Mouse (Mus musculus) liver, adult 2 months (tissue): Measurements from ENCODE around the gene Nxn. TPM values are rescaled to one million over a fixed set of nuclear protein-coding genes. Genes with fewer than 3 reads are reported as not detected.

Experiments
- DNase-seq: peaks from one replicate; pipeline ENCODE4 v3.0.0-alpha.2; 2011; ENCODE audit warnings: low read depth, low spot score; ENCODE audit errors: extremely low read depth
- H3K27ac ChIP-seq: fragments of 200-500 bp; replicated peaks from 2 replicates; pipeline ENCODE4 v1.5.1; 2012; ENCODE audit warnings: low read depth, mild to moderate bottlenecking, control low read depth, inconsistent platforms, low read length; ENCODE audit not compliant: insufficient read depth
- H3K27me3 ChIP-seq: fragments of 200-500 bp; 2 replicates; pipeline ENCODE4 v1.6.1; 2012; ENCODE audit warnings: mild to moderate bottlenecking, moderate library complexity, low read length, inconsistent platforms; ENCODE audit not compliant: control insufficient read depth, insufficient read depth
- H3K36me3 ChIP-seq: fragments of 200-500 bp; 2 replicates; pipeline ENCODE4 v1.6.1; 2012; ENCODE audit warnings: low read length, inconsistent platforms; ENCODE audit not compliant: control insufficient read depth, insufficient read depth
- H3K4me1 ChIP-seq: fragments of 200-500 bp; 2 replicates; pipeline ENCODE4 v1.6.1; 2011; ENCODE audit warnings: low read length; ENCODE audit not compliant: control insufficient read depth, insufficient read depth
- H3K4me3 ChIP-seq: fragments of 200-500 bp; 2 replicates; pipeline ENCODE4 v1.5.1; 2011; ENCODE audit warnings: low read depth, mild to moderate bottlenecking, control low read depth, low read length, moderate library complexity; ENCODE audit not compliant: insufficient read depth
- H3K79me2 ChIP-seq: fragments of 200-500 bp; 2 replicates; pipeline ENCODE4 v1.6.1; 2012; ENCODE audit warnings: inconsistent platforms, mild to moderate bottlenecking, low read length, moderate library complexity; ENCODE audit not compliant: control insufficient read depth, insufficient read depth
- H3K9ac ChIP-seq: fragments of 200-500 bp; 2 replicates; pipeline ENCODE4 v1.6.1; 2012; ENCODE audit warnings: low read depth, mild to moderate bottlenecking, control low read depth, inconsistent platforms, low read length
- CTCF ChIP-seq: fragments of 200-500 bp; IDR thresholded peaks from 2 replicates; pipeline ENCODE4 v1.5.1; 2011; ENCODE audit warnings: low read depth, low read length, control low read depth
- POLR2A ChIP-seq: fragments of 200-500 bp; IDR thresholded peaks from 2 replicates; pipeline ENCODE4 v1.6.1; 2011; ENCODE audit warnings: low read length, control low read depth; ENCODE audit not compliant: insufficient read depth; ENCODE audit errors: extremely low read depth
- WGBS: fragments of 180-500 bp; shearing (Covaris S2); methylation state at CpG from one replicate; pipeline ENCODE4 v1.1.7; 2018; 5-methylcytosine and 5-hydroxymethylcytosine counted together
- polyA plus RNA-seq: library from polyadenylated mRNA; depleted of rRNA; stranded (reverse); fragments of >200 nt; gene quantifications from 2 replicates; pipeline ENCODE4 v1.2.3, GENCODE M21; 2012
- total RNA-seq: library from RNA; depleted of rRNA; stranded (reverse); fragments of >200 nt; gene quantifications from 2 replicates; pipeline ENCODE4 v1.2.3, GENCODE M21; 2014

Gene Nxn
- total and polyA plus RNA-seq, 2 experiments: 1.0 to 1.6 TPM

- WGBS: 72% methylated on average over 10 of the region's 11 CpGs
- Histone ChIP-seq H3K27me3 (no peaks in the 10 kb centered on the region), H3K36me3 (no peaks in the 10 kb centered on the region), H3K4me1 (no peaks in the 10 kb centered on the region), H3K9ac (no peak overlapping the region), H3K27ac (no peak overlapping the region), H3K79me2 (no peaks in the 10 kb centered on the region), H3K4me3 (no peak overlapping the region)
- no peak for DNase-seq
- TF ChIP-seq CTCF (no peak), POLR2A (no peak)
Observed at GRCm38 (mm10) chr11:76303368-76303767, 95.6 kb downstream of the Nxn start.

- H3K36me3 ChIP-seq: no peaks in the 10 kb centered on the region
- H3K27me3 ChIP-seq: no peaks in the 10 kb centered on the region
- H3K4me1 ChIP-seq: no peaks in the 10 kb centered on the region
- no peak overlapping the region for H3K27ac ChIP-seq
- 91% methylated on average over 5 of the region's 5 CpGs for WGBS
- DNase-seq: no peak
- TF ChIP-seq POLR2A (no peak), CTCF (no peak)
- no peak overlapping the region for H3K4me3 ChIP-seq
- no peaks in the 10 kb centered on the region for H3K79me2 ChIP-seq
- H3K9ac ChIP-seq: no peak overlapping the region
Observed at GRCm38 (mm10) chr11:76300862-76301261, 98.1 kb downstream of the Nxn start.

GRCm38 (mm10) chr11:76298457-76299000, 100.4 kb downstream of the Nxn start:
- no peak for TF ChIP-seq CTCF
- TF ChIP-seq POLR2A: no peak
- Histone ChIP-seq H3K4me1 (no peaks in the 10 kb centered on the region), H3K4me3 (no peak overlapping the region), H3K36me3 (no peaks in the 10 kb centered on the region), H3K27me3 (no peaks in the 10 kb centered on the region), H3K9ac (no peak overlapping the region), H3K27ac (no peak overlapping the region), H3K79me2 (no peaks in the 10 kb centered on the region)
- DNase-seq: no peak
- 71% methylated on average over 9 of the region's 9 CpGs for WGBS

GRCm38 (mm10) chr11:76297252-76297651, 101.7 kb downstream of the Nxn start:
- H3K9ac ChIP-seq: no peak overlapping the region
- DNase-seq: no peak
- no peak overlapping the region for H3K4me3 ChIP-seq
- WGBS: 79% methylated on average over 9 of the region's 9 CpGs
- H3K27me3 ChIP-seq: no peaks in the 10 kb centered on the region
- H3K79me2 ChIP-seq: no peaks in the 10 kb centered on the region
- no peak overlapping the region for H3K27ac ChIP-seq
- TF ChIP-seq POLR2A: no peak
- TF ChIP-seq CTCF: no peak
- H3K36me3 ChIP-seq: no peaks in the 10 kb centered on the region
- peaks cover 1% of the 10 kb centered on the region; the same call in 1 of the 2 replicates for H3K4me1 ChIP-seq

- no peaks in the 10 kb centered on the region for H3K27me3 ChIP-seq
- WGBS: 46% methylated on average over 9 of the region's 9 CpGs
- no peaks in the 10 kb centered on the region for H3K79me2 ChIP-seq
- H3K27ac ChIP-seq: no peak overlapping the region
- no peak overlapping the region for H3K4me3 ChIP-seq
- DNase-seq: no peak
- H3K4me1 ChIP-seq: peaks cover 5% of the 10 kb centered on the region; the same call in 1 of the 2 replicates
- TF ChIP-seq POLR2A: no peak
- no peak for TF ChIP-seq CTCF
- H3K9ac ChIP-seq: no peak overlapping the region
- H3K36me3 ChIP-seq: no peaks in the 10 kb centered on the region
Observed at GRCm38 (mm10) chr11:76294836-76295235, 104.1 kb downstream of the Nxn start.

GRCm38 (mm10) chr11:76294078-76294477, 104.9 kb downstream of the Nxn start:
- DNase-seq: no peak
- H3K27me3 ChIP-seq: no peaks in the 10 kb centered on the region
- H3K4me3 ChIP-seq: no peak overlapping the region
- H3K27ac ChIP-seq: no peak overlapping the region
- no peak overlapping the region for H3K9ac ChIP-seq
- H3K4me1 ChIP-seq: peaks cover 5% of the 10 kb centered on the region; the same call in 1 of the 2 replicates
- no peaks in the 10 kb centered on the region for H3K79me2 ChIP-seq
- H3K36me3 ChIP-seq: no peaks in the 10 kb centered on the region
- WGBS: 78% methylated on average over 5 of the region's 5 CpGs
- TF ChIP-seq CTCF (no peak), POLR2A (no peak)
